Mouse (Mus musculus): ENCODE data around the gene Per1. TPM values are rescaled to one million over a fixed set of nuclear protein-coding genes. Genes with fewer than 3 reads are reported as not detected.

Gene Per1
- total RNA-seq, 2 experiments from 2014 or later: 68.2 to 76.8 TPM

DNA sequence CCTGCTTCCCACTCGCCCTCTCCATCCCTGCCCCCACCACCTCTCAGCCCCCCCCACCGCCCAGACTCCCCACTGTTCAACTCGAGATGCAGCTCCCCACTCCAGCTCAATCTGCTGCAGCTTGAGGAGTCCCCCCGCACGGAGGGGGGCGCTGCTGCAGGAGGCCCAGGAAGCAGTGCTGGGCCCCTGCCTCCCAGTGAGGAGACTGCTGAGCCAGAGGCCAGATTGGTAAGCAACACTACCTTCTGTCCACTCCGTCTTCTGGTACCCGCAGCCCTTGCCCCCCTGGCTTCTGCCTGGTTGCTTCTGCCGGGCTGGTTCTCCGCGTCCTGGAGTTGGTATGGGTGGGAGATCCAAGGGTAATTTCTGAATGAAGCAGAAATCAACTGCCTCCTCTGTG is 11.8 kb downstream of the Per1 start:
- peak; percentile 22 for DNase-seq
- TF ChIP-seq CTCF (IDR thresholded peaks at IDR 0.05): no peak

DNA sequence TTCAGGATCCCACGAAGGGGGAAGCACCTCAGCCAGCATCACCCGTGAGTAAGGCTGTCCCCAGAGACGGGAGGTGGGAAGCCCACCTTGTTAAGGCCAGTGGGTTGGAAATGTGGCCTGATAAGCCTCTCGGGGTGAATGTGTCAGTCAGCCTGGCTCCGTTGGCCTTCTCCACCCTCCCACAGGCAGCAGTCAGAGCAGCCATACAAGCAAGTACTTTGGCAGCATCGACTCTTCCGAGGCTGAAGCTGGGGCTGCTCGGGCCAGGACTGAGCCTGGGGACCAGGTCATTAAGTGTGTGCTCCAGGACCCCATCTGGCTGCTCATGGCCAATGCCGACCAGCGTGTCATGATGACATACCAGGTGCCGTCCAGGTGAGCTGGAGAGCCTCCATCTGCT is 12.7 kb downstream of the Per1 start:
- intact Hi-C loops (cut with DNase I): loop anchor here (10.0 kb wide), 1 partner anchor 807 kb away; the partner anchor contains the start of gene Gps2
- no peak for TF ChIP-seq CTCF (IDR thresholded peaks at IDR 0.05)
- peak; percentile 20 for DNase-seq
- H3K27ac ChIP-seq: no peak overlapping the region
- H3K4me3 ChIP-seq: no peak overlapping the region

More for the DNA sequence above, 11.8 kb downstream of the Per1 start:
- intact Hi-C loops (cut with DNase I): loop anchor here (10.0 kb wide), 1 partner anchor 808 kb away; the partner anchor contains the start of gene Gps2
- H3K27ac ChIP-seq: no peak overlapping the region
- no peak overlapping the region for H3K4me3 ChIP-seq

- intact Hi-C loops (cut with DNase I): loop anchor here (10.0 kb wide), 1 partner anchor 807 kb away; the partner anchor contains the start of gene Gps2
- no peak overlapping the region for H3K4me3 ChIP-seq
- no peak overlapping the region for H3K27ac ChIP-seq
- DNase-seq: peak; percentile 28
- TF ChIP-seq CTCF (IDR thresholded peaks at IDR 0.05): no peak
Observed at GRCm38 (mm10) chr11:69108223-69108622, 13.2 kb downstream of the Per1 start.

DNA sequence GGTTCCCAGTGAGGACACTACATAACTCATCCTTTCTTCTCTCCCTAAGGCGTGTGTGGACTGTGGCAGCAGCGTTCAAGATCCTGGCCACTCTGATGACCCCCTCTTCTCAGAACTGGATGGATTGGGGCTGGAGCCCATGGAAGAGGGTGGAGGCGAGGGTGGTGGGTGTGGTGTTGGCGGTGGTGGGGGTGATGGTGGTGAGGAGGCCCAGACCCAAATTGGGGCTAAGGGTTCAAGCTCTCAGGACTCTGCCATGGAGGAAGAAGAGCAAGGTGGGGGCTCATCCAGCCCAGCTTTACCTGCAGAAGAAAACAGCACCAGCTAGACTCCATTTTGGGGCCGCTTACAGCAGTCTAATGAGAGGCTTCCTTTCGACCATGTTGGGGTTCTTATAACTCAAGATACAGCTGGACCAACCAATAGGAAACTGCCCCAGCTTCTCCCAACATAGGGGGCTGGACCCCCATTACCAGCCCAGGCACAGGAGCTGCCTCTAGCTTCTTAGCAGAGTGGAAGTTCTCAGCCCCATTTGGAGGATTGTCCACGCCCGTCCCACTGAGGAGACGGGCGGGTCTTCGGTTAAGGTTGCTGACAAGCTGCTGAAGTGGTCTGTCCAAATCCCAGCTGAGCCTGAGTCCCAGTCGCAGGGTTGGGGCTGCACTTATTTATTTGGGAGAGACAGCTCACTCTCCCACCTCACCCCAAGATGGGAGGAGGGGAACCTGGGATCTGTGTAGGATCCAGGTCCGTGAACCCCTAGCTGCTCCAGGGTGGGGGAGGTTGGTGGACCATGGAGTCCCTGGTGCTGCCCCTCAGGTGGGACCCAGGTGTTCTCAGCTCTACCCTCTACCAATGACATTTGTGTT is 14.2 kb downstream of the Per1 start:
- DNase-seq: peak; percentile 34
- TF ChIP-seq CTCF (IDR thresholded peaks at IDR 0.05): no peak
- no peak overlapping the region for H3K27ac ChIP-seq
- no peak overlapping the region for H3K4me3 ChIP-seq
- intact Hi-C loops (cut with DNase I): loop anchor here (10.0 kb wide), 1 partner anchor 806 kb away; the partner anchor contains the start of gene Gps2

DNA sequence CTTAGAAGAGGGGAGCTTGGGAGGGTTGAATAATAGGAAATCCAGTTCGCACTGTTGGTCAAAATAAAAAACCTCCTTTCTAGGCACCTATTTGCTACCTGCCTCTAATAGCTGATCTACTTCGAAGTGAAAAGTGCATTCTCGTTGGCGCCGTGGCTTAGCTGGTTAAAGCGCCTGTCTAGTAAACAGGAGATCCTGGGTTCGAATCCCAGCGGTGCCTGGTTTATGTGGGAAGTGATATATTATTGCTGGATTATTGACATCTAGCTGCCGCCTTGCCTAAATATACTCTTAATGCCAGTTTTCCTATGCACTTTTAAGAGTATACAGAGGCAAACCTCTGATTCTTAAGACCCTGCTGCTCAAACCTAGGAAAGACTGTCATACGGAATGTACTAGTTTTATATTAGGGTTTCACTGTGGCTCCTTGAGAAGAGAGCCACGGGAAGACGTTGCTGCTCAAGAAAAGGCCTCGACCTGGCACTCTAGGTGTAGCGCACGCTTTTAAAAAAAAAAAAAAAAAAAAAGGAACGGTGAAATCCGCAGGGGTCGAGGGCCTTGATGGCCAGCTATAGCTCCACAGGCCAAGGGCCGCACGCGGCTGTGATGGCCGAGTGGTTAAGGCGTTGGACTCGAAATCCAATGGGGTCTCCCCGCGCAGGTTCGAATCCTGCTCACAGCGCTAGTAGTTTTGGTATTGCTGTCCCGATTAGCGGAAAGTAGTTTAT is 15.5 kb downstream of the Per1 start:
- intact Hi-C loops (cut with DNase I): no loop called here
- peak overlapping the region; percentile 71 for H3K4me3 ChIP-seq
- no peak for TF ChIP-seq CTCF (IDR thresholded peaks at IDR 0.05)
- DNase-seq: peak; percentile 93
- H3K27ac ChIP-seq: peak overlapping the region; percentile 69

DNA sequence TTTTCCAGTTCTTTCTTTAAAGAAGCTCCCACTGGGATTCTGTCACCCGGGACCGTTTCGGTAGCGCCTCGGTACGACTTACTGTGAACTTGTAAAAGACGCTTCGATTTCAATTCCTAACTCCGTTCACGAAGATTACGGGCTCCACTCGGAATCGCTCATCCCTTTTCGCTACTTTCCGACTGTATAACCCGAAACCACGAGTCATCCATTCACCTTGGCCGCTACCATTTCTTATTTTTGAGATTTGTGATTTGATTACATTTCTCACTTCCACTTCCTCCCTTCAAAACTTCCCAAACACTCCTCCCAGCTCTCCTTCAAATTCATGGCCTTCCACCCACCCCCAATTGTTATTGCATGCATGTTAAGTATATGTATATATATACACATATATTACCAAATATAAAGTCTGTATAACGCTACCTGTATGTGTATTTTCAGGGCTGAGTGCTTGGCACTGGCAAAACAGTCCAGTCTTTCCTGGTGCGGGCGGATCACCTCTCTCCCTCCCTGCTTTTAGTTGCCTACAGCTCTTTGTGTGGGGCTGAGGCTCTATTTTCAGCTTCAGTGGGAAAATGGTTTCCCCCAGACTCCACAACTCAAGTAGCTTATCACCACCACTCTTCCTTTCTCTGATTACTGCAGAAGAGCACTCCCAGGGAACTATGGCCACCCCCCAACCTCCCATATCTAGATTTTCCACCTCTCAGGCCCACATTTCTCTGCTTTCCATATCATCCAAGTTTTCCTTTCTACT is 16.2 kb downstream of the Per1 start:
- Histone ChIP-seq H3K4me3 (peak overlapping the region; percentile 71), H3K27ac (peak overlapping the region; percentile 69)
- TF ChIP-seq CTCF (IDR thresholded peaks at IDR 0.05): no peak
- peak; percentile 15 for DNase-seq
- intact Hi-C loops (cut with DNase I): no loop called here

- no peak overlapping the region for H3K4me3 ChIP-seq
- peak; percentile 14 for DNase-seq
- intact Hi-C loops (cut with DNase I): no loop called here
- no peak for TF ChIP-seq CTCF (IDR thresholded peaks at IDR 0.05)
- no peak overlapping the region for H3K27ac ChIP-seq
Observed at GRCm38 (mm10) chr11:69111865-69112264, 16.8 kb downstream of the Per1 start.

- no peak for DNase-seq
- no peak overlapping the region for H3K27ac ChIP-seq
- intact Hi-C loops (cut with DNase I): no loop called here
- TF ChIP-seq CTCF (IDR thresholded peaks at IDR 0.05): no peak
- no peak overlapping the region for H3K4me3 ChIP-seq
Observed at GRCm38 (mm10) chr11:69114018-69114417, 19.0 kb downstream of the Per1 start.

GRCm38 (mm10) chr11:69114621-69115020 is 19.6 kb downstream of the Per1 start:
- Histone ChIP-seq H3K27ac (no peak overlapping the region), H3K4me3 (no peak overlapping the region)
- no peak for TF ChIP-seq CTCF (IDR thresholded peaks at IDR 0.05)
- no peak for DNase-seq
- intact Hi-C loops (cut with DNase I): no loop called here

- no peak for TF ChIP-seq CTCF (IDR thresholded peaks at IDR 0.05)
- Histone ChIP-seq H3K27ac (peak overlapping the region; percentile 88; the same call in 1 of the 2 replicates), H3K4me3 (no peak overlapping the region)
- no peak for DNase-seq
- intact Hi-C loops (cut with DNase I): no loop called here
Observed at GRCm38 (mm10) chr11:69116843-69117242, 21.8 kb downstream of the Per1 start.

- no peak for TF ChIP-seq CTCF (IDR thresholded peaks at IDR 0.05)
- intact Hi-C loops (cut with DNase I): no loop called here
- DNase-seq: peak; percentile 82
- Histone ChIP-seq H3K4me3 (peak overlapping the region; percentile 82), H3K27ac (peak overlapping the region; percentile 88)
Observed at GRCm38 (mm10) chr11:69117737-69118695, 23.0 kb downstream of the Per1 start.

Measured in gastrocnemius, adult 2 months (tissue).